Mouse (Mus musculus) C2C12 (cell line): ENCODE measurements at regions not wholly inside any gene's neighbourhood (a gene's known extent, or its start where the extent isn't known, plus 50 kb on each side); places are given as distances from the start of the nearest gene placed in this dataset.

Source experiments
- H3K27me3 ChIP-seq: one replicate; pipeline ENCODE4 v1.6.1; 2011; ENCODE audit not compliant: control insufficient read depth, insufficient read depth, insufficient read length
- H3K36me3 ChIP-seq: one replicate; pipeline ENCODE4 v1.6.1; 2011; ENCODE audit not compliant: control insufficient read depth, insufficient read depth
- H3K4me3 ChIP-seq: one replicate; pipeline ENCODE4 v1.5.1; 2011; ENCODE audit warnings: mild to moderate bottlenecking, control low read depth; ENCODE audit not compliant: poor library complexity, insufficient read depth, severe bottlenecking
- H3K79me2 ChIP-seq: one replicate; pipeline ENCODE4 v1.6.1; 2011; ENCODE audit not compliant: control insufficient read depth, insufficient read depth
- H3K79me3 ChIP-seq: one replicate; pipeline ENCODE4 v1.6.1; 2011; ENCODE audit warnings: low read depth, control low read depth
- H3ac ChIP-seq: one replicate; pipeline ENCODE3; 2011; ENCODE audit warnings: low read depth; ENCODE audit not compliant: control insufficient read depth, insufficient read length
- CEBPB ChIP-seq: IDR thresholded peaks from one replicate; pipeline ENCODE4 v1.6.1; 2011; ENCODE audit warnings: low read depth, mild to moderate bottlenecking, control low read depth, moderate library complexity
- CTCF ChIP-seq: IDR thresholded peaks from one replicate; pipeline ENCODE4 v1.5.1; 2011; ENCODE audit not compliant: control insufficient read depth, insufficient read depth, insufficient read length
- FOSL1 ChIP-seq: IDR thresholded peaks from one replicate; pipeline ENCODE4 v1.8.0; 2011; ENCODE audit warnings: mild to moderate bottlenecking, low read length; ENCODE audit not compliant: poor library complexity, insufficient read depth, severe bottlenecking
- MAX ChIP-seq: IDR thresholded peaks from one replicate; pipeline ENCODE4 v1.6.1; 2011; ENCODE audit warnings: mild to moderate bottlenecking, control low read depth
- MYOD1 ChIP-seq: IDR thresholded peaks from one replicate; pipeline ENCODE4 v1.6.1; 2011; ENCODE audit warnings: low read depth; ENCODE audit not compliant: control insufficient read depth, insufficient read length
- MYOG ChIP-seq: IDR thresholded peaks from one replicate; pipeline ENCODE4 v1.6.1; 2011; ENCODE audit not compliant: control insufficient read depth, insufficient read length; ENCODE audit errors: extremely low read depth
- USF1 ChIP-seq: IDR thresholded peaks from one replicate; pipeline ENCODE4 v1.6.1; 2011; ENCODE audit warnings: low read depth, mild to moderate bottlenecking, control low read depth, moderate library complexity

- Histone ChIP-seq H3K79me3 (no peaks in the 10 kb centered on the region), H3ac (no peak overlapping the region), H3K27me3 (no peaks in the 10 kb centered on the region), H3K4me3 (no peak overlapping the region), H3K79me2 (no peaks in the 10 kb centered on the region), H3K36me3 (no peaks in the 10 kb centered on the region)
- TF ChIP-seq MYOD1 (no peak), MYOG (no peak)
Observed at GRCm38 (mm10) chr3:52922411-52922810, 94.6 kb downstream of the Cog6 start.

GRCm38 (mm10) chr3:52906823-52907564 lies 110.0 kb downstream of the Cog6 start:
- no peaks in the 10 kb centered on the region for H3K36me3 ChIP-seq
- TF ChIP-seq MAX (no peak), MYOG (no peak), FOSL1 (no peak), CTCF (no peak), MYOD1 (no peak), CEBPB (no peak), USF1 (no peak)
- no peaks in the 10 kb centered on the region for H3K79me2 ChIP-seq
- H3K4me3 ChIP-seq: no peak overlapping the region
- no peaks in the 10 kb centered on the region for H3K27me3 ChIP-seq
- H3K79me3 ChIP-seq: no peaks in the 10 kb centered on the region
- H3ac ChIP-seq: no peak overlapping the region

GRCm38 (mm10) chr3:52904028-52904427 lies 113.0 kb downstream of the Cog6 start:
- Histone ChIP-seq H3K79me3 (no peaks in the 10 kb centered on the region), H3K4me3 (no peak overlapping the region), H3K79me2 (no peaks in the 10 kb centered on the region), H3K36me3 (no peaks in the 10 kb centered on the region), H3K27me3 (no peaks in the 10 kb centered on the region), H3ac (no peak overlapping the region)
- TF ChIP-seq MYOG (no peak), CTCF (no peak), FOSL1 (no peak), MYOD1 (no peak), CEBPB (peak; percentile 58)

GRCm38 (mm10) chr3:52897665-52898064 lies 119.4 kb downstream of the Cog6 start:
- Histone ChIP-seq H3K79me3 (no peaks in the 10 kb centered on the region), H3K79me2 (no peaks in the 10 kb centered on the region), H3ac (no peak overlapping the region), H3K4me3 (no peak overlapping the region), H3K36me3 (no peaks in the 10 kb centered on the region), H3K27me3 (no peaks in the 10 kb centered on the region)
- no peak for TF ChIP-seq CEBPB
- TF ChIP-seq USF1: no peak
- no peak for TF ChIP-seq MAX
- TF ChIP-seq CTCF: no peak
- no peak for TF ChIP-seq MYOD1
- no peak for TF ChIP-seq MYOG
- TF ChIP-seq FOSL1: no peak

- no peak for TF ChIP-seq MYOD1
- Histone ChIP-seq H3K4me3 (no peak overlapping the region), H3K79me2 (no peaks in the 10 kb centered on the region), H3K27me3 (no peaks in the 10 kb centered on the region), H3K36me3 (no peaks in the 10 kb centered on the region), H3K79me3 (no peaks in the 10 kb centered on the region), H3ac (no peak overlapping the region)
Observed at GRCm38 (mm10) chr3:52896462-52896861, 120.6 kb downstream of the Cog6 start.

- no peaks in the 10 kb centered on the region for H3K27me3 ChIP-seq
- H3ac ChIP-seq: no peak overlapping the region
- TF ChIP-seq MYOG (no peak), MAX (no peak), USF1 (no peak), FOSL1 (no peak), CEBPB (no peak), CTCF (no peak), MYOD1 (no peak)
- H3K79me2 ChIP-seq: no peaks in the 10 kb centered on the region
- H3K4me3 ChIP-seq: no peak overlapping the region
- H3K36me3 ChIP-seq: no peaks in the 10 kb centered on the region
- H3K79me3 ChIP-seq: no peaks in the 10 kb centered on the region
Observed at GRCm38 (mm10) chr3:52895751-52896150, 121.3 kb downstream of the Cog6 start.
